Mouse (Mus musculus): ENCODE results near the gene Ccne1. TPM values are rescaled to one million over a fixed set of nuclear protein-coding genes. Genes with fewer than 3 reads are reported as not detected.
"Not testable (repeated sequence)": the region's sequence is repeated elsewhere in the genome, so short reads cannot be mapped to it uniquely, and the experiment has no call there.

The Ccne1 gene
- total RNA-seq (2022): 1 to 10 TPM in 3 of 4 experiments, under 1 TPM in 1; 0.95 to 2.2 (median 1.7) TPM

DNA sequence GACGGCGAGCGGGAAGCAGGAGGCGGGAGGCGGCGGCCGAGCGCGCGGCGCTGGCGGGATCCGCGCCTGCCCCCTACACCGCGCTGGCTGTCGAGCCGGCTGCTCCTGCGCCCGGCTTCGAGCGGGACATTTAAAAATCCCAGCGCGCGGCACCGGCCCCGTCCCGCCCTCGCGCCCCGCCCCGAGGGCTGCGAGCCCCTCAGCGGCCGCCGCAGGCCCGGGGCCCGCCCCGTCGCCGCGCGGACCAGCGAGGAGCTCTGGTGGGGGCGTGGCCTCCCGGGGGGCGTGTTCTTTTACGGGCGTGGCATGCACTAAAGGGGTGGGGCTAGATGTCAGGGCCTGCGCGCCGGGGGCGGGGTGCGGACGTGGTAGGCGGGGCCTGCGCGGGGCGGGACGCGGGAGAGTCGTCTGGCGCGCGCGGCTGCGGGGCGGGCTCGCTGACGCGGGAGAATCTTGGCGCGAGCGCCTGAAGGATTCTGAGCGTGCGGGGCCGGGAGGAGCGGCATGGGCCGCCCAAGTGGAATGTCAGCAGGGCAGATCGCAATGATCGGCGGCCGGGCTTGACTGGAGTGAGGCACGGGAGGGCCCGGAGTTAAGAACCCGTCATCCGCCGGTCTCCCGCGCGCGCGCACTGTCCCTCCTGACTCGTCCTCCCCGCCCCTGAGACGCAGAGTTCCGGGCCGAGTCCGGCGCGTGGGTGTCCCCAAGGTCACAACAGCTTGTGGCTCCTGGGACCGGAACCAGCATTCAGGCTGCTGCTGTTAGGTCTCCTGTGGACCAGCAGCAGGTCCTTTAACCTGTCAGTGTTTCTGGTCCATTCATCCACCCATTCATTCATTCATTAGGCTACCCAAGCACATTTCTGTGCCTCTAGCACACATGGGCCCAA, at the start of gene Ccne1:
Ccne1 (minus strand) TSS at position 164 of the 889 bp plus-strand sequence.
- DNase-seq (ENCODE audit: low spot score): peak; percentile 98

DNA sequence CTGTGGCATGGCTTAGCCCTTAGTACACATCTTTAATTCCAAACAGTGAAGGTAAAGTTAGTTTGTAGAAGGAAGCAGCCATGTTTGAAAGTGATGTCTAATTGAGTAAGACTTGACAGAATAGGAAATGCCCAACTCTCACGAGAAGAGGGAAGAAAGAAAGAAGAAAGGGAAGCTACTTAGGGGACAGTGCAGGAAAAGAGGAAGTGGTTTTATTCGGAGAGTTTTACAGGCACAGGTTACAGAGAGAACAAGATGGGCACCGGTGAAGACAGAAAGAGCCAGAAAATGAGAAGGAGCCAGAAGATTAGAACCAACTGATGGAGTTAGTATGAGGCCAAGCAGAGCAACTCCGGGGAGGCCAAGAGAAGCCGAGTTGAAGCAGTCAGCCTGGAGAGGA, 48.5 kb upstream of the Ccne1 start:
- no peak for DNase-seq (ENCODE audit: low spot score)

DNA sequence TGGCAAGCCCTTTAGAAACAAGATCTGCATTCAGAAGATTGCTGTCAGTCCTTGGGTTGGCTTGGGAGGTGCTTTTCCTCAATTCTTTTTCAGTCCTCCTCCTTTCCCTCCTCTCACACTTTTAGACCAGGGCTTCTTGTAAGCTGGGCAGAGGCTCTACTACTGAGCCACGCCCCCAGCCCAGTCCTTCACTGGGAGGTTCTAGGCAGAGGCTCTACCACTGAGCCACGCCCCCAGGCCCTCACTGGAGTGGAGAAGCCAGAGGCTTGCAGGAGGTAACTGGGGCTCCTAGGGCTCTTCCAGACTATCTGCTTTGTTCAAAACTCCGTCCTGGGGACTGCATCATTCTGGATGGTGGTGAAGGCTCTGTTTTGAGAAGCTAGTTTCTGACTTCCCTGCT, 45.2 kb upstream of the Ccne1 start:
- no peak for DNase-seq (ENCODE audit: low spot score)

DNA sequence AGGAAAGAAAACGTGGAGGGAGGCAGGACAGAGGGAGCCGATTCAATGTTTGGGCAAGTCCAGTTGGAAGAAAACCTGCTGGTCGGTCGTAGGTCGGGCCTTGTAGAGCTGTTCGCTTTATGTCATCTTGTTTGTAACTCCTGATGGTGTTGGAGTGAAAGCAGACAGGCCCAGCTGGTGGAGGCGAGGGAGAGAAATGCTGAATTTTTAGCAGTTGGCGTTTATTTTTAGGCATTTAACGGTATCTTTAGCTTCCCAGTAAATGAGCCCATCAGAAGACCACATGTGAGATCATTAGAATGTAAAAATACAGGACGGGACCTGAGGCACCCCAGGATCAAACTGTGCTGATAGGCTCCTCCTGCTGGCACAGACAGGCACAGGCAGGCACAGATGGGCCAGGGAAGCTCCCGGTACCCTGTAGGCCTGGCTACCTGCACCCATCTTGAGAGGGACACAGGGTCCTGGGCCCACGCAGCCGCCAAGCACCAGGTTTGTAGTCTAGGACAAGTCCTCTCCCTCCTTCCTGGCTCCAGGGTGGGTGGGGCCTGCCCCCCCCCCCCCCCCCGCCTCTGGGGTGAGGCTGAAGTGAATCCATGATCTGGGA, 44.5 kb upstream of the Ccne1 start:
- no peak for DNase-seq (ENCODE audit: low spot score)

DNA sequence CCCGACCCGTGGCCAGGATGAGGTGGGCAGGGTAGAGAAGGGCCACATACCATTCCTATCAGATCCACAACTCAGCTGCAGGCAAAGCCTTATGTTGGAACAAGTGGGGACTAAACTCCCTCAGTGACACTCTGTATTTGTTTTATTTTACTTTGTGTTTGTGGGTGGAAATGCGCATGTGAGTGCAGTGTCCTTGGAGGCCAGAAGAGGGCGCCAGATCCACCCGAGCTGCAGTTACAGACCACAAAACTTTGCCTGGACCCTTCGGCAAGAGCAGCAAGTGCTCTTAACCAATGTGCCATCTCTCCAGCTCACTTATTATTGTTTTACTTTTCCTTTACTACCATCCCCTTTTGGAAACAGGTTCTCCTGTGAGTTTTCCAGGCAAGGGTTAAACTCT, 40.1 kb upstream of the Ccne1 start:
- DNase-seq (ENCODE audit: low spot score): no peak

DNA sequence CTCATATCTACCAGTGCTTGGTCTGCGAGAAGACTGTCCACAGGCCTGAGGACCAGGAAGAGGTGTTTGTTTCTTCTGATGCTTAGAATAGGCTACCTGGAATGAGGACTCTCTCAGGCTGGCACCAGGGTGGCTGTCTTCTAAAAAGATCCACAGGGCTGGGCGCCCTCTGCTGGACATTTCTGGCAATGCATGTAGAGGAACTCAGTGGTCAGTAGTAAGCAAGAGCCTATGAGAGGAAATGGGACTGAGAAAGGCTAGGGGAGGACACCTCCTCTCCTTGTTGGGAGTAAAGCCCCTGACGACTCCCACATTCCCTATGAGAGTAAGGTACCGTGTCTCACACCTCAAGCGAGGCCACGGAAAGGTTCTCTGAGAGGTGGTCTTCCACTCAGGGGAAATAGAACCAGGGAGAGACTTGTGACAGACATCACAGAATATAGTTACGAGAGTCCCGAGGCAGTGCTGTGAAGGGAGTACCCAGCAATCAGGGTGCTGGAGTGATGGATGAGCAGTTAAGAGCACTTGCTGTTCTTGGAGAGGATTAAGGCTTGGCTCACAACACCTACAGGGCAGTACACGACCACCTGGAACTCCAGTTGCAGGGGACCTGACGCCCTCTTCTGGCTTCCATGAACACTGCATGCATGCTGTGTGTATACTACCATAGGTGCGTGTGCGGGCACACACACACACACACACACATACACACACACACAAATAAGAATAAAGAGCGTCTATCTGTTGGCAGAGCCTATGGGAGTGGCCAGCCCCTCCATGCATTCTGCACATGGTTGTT, 34.6 kb upstream of the Ccne1 start:
- peak; percentile 69 for DNase-seq (ENCODE audit: low spot score)

DNA sequence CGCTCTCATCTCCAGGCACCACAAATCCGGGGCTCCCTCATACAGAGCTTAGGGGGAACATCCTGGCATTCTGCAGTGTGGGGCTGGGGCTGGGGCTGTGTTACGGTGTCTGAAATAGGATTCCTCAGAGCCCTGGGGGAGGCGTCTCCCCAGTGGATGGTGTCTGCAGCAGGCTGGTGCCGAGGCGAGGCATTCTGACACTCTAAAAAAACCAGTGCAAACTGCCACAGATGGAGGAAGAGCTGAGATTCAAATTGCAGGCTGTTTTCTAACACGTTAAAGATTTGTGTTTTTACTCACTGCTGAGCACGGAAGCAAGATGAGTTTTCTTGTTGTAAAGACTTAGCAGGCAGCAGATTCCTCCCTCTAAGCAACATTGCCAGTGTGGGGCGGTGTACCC, 33.0 kb upstream of the Ccne1 start:
- DNase-seq (ENCODE audit: low spot score): no peak

DNA sequence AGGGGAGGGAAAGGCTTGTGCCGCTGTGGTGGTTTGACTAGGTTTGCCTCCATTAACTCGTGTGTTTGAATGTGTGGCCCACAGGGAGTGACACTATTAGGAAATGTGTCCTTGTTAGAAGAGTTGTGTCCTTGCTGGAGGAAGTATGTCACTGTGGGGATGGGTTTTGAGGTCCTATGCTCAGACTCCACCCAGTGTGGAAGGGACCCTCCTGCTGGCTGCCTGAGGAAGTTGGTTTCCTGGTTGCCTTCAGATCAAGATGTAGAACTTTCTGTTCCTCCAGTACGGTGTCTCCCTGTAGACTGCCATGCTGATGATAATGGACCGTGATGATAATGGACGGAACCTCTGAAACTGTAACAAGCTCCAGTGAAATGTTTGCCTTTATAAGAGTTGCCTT, 27.1 kb upstream of the Ccne1 start:
- no peak for DNase-seq (ENCODE audit: low spot score)

DNA sequence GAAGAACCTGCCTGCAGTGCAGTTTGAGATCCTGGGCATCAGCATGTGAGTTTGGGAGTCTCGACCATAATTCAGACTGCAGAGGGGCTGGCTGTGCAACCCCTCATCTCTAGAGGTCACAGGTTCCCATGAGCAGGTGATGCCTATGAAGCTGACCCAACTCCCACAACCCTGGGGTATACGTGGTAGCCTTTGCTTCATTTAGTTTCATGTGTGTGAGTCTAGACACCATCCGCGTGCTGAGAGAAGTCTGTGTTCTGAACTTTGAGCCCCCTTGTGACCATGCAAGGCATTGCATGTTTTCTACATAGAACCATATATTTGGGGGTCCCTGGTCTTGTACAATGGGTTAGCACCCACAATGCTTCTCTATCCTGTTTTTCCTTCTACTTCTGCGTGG, 23.9 kb upstream of the Ccne1 start:
- no peak for DNase-seq (ENCODE audit: low spot score)

DNA sequence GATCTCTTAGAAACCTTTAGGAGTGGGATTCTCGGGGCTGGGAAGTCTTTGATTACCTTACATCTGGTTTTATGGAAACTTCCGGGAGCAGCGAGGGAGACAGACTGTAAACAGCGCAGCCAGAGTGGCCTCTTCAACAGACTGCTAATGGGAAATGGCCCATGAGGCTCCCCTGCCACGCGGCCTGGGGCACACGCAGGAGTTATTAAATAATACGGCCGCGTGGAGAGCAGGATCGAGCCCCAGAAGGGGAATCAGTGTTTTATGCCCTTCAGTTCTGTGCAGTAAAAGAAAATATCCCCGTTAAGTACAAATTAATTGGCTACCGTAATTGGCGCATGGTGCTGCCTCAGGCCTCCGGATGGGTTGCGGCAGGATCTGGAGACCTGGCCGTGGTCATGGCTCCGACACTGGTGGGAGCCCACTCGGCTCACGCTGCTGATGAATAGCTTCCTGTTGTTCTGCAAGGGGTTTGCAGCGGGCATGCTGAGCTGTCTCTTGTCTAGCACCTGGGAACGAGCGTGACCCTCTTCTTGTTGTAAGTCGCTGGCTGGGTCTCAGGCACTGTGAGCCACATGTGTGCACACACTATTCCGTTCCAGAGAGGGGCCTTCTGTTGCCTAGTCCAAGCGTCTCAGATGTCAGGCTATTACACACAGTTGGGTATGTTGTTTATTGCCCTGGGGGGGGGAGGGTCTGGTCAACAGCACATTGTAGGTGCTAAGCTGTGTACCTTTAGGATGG, 22.8 kb upstream of the Ccne1 start:
- DNase-seq (ENCODE audit: low spot score): no peak

DNA sequence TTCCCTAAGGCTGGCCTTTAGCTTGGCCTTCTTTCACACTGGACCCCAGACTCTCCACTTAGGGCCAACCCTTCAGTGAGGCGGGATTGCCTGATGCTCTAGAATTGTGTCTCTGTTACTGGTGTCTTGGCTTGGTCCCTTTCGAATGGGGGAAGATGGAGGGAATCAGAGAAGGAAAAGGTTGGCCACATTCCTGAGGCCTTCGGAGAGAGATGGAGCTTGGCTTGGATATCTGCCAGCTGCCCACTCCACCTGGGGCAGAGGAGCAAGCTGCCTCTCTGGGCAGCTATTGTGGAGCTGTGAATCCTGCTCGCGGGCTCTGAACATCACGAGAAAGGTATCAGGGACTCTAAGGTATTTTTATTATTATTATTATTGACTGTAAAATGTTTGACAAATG, 22.2 kb upstream of the Ccne1 start:
- no peak for DNase-seq (ENCODE audit: low spot score)

DNA sequence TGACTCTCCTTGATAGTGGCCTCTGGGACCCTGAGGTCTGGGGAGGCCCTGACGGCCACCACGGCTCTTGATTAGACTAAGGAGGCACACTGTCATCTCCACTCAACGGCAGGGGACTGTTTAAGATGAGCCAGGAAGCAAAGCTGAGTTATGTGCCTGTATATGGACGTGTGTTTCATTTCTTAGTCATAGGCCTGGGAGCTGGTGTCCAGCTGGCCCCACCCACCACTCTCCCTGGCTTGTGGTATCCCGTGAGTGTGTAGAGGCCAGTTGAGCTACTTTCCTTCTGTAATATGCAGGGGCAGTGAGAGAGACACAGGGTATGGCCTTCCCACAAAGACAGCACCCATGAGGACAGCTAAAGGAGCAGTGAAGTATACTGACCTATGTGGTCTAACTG, 20.9 kb upstream of the Ccne1 start:
- DNase-seq (ENCODE audit: low spot score): not testable (repeated sequence)

DNA sequence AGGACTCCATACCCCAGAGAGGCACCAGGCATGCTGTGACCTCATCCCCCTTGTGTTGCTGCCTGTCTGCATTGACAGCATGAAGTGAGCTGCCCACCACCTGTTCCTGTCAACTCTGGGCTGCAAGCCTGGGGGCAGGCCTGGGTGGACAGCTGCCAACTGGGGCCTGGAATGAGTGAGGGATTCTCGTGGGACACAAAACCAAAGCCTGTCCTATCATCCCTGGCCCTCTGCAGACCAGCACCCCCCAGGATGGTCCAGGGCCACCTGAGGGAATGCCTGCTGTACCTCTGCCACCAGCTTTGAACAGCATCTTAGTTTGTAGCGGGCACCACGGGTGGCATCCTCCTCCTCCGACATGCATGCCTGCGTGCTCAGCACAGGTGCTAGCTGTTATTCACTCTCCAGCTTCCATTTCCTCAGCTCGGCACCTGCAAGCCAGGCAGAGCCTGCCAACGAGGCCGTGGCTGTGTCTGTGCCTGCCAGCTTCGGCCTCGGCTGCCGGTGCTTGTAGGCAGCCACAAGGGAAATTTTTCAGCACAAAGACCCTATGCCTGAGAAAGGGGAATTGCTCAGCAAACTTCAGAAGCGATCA, 18.3 kb upstream of the Ccne1 start:
- no peak for DNase-seq (ENCODE audit: low spot score)

DNA sequence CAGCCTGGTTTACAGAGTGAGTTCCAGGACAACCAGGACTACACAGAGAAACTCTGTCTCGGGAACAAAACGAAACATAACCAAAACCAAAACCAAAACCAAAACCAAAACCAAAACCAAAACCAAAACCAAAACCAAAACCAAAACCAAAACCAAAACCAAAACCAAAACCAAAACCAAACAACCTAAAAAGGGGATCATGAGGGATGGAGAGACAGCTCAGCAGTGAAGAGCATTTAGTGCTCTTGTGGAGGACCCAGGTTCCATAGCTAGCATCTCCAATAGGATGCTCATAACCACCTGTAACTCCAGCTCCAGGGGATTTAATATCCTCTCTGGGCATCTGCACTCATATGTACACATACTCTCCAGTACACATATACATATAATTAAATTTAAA, 16.8 kb upstream of the Ccne1 start:
- not testable (repeated sequence) for DNase-seq (ENCODE audit: low spot score)

DNA sequence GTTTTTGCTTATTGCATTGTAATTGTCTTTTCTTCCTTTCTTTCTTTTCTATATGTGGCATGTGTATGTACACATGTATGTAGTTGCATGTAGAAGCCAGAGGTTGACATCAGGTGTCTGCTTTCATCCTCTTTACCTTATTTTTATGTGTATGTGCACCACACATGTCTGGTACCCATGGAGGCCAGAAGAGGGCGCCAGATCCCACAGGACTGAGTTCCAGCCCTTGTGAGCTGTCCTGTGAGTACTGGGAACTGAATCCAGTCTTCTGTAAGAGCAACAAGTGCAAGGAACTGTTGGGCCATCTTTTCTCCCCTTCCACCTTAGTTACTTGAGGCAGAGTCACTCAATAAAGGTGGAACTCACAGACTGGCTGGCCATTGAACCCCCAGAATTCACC, 11.3 kb upstream of the Ccne1 start:
- no peak for DNase-seq (ENCODE audit: low spot score)

DNA sequence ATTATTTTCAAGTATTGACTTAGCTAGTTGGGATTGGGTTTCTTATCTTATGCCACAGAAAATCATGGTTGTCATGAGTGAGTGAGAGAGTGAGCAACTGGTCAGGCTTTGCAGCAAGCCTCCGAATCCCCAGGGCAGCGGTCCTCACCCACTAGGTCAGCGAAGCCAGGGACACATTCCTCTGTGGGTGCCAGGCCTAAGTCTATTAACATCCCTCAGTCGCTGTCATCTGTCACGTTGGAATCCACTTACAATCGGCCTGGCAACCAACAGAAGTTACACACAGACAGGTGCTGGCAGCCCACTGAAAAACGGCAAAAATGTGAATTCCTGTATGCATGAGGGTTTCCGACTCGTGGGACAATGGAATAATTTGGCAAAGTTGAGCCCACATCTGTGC, 5.1 kb upstream of the Ccne1 start:
- no peak for DNase-seq (ENCODE audit: low spot score)

DNA sequence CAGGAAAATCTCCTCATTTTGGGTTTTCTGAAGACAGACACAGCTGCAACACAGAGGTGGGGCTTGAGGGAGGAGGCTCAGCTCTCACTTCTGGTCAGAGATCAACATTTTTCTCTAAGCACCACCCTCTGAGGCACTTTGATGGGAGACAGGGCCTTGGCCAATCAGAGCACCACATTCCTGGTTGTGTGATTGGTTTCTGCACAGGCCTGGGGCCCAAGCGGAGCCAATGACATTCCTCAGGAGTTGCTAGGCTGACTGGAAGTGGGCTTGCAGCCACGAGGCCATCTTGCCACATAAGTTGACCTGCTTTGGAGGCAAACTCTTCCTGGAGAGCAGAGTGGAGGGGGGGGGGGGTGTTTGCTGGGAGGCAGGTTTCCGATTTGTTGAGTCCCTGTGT, 4.7 kb upstream of the Ccne1 start:
- peak; percentile 4 for DNase-seq (ENCODE audit: low spot score)

DNA sequence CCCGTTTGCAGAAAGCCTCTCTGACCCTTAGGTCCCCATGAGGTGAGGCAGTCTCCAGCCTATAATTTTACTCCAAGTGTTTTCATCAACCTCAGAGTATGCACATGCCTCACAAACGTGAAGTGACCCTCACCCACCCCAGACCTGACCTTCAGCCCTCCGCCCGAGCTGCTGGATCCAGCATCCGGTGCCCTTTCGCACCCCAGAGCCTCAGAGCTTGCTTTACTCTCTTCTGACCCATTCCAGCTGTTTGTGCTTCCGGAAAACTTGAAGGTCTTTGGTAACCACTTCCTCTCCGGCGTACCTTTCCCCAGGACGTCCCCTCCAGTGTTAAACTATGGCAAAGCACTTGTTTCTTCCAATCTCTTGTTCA, 912 bp upstream of the Ccne1 start:
- DNase-seq (ENCODE audit: low spot score): no peak

DNA sequence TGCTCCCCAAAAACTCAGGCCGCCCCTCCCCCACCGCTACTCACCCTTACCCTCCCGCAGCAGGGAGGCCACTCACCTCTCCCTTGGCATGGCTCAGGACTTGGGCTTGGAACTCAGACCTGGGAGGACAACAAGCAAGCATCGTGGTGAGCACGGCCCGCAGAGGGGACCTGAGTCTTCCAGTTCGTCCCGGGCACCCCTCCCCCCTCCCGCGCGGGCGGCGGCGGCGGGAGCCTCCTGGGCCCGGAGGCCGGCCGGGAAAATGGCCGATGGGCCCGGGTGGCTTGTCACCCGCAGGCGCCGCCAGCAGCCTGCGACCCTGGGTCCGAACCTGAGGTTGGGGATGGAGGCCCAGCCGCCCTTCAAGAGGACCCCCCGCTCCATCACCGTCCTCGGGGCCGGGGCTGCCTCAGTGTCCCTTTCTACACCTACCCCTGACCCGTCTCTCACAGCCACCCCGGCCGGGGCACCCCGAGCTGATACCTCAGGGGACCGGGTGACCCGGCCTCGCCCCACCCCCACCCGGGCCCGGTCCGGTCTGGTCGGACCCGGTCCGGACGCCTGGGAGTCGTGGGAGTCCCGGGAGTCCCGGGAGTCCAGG, 523 bp downstream of the Ccne1 start:
- DNase-seq (ENCODE audit: low spot score): no peak

DNA sequence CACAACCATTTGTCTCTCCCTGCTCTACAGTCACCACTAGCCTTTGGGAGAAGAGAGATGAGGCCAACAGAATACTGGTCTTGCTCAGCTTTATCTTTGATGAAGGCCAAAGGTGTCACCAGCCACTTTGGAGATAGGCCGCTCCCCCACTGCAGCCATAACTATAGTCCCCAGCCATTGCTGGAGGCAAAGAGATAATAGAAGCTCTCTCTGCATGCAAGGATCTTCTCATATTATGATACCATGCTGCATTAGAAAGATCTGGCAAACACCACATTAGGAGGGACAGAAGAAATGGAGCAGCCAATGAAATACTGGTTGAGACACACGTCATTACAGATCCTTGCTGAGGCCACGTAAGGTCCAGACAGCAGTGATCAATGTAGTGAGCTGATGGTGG, 2.0 kb downstream of the Ccne1 start:
- DNase-seq (ENCODE audit: low spot score): no peak

DNA sequence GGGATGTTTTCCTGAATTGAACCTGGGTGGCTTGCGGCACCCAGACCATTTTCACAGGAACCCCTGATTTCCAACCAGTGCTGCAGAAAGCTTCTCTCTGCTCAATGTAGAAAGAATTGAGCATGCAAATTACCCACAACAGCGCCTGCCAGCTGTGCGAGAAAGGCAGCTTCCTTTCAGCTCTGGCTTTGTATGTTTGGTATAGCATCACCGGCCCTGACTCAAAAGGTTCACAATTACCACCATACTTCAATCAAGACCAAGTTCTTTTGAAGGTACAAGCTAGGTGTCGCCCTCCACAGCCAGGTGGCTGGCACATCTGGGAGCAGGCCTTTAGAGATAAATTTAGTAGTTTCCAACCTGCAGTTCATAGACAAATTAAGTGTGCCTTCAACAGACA, 3.2 kb downstream of the Ccne1 start:
- DNase-seq (ENCODE audit: low spot score): no peak

All from heart, adult 8-10 months (tissue).